Mouse (Mus musculus): Measurements from ENCODE around the gene Sdhc.
"Not testable (repeated sequence)": the region's sequence is repeated elsewhere in the genome, so short reads cannot be mapped to it uniquely, and the experiment has no call there.

- TF ChIP-seq CTCF, EP300 (IDR thresholded peaks at IDR 0.05; ENCODE audit: low read depth): not testable (repeated sequence)
Observed at GRCm38 (mm10) chr1:171137486-171138155, 12.8 kb downstream of the Sdhc start.

All from heart, postnatal 0 days (tissue).